Mouse (Mus musculus) thymus, adult 2 months (tissue): ENCODE results near the gene Dab2ip. TPM values are rescaled to one million over a fixed set of nuclear protein-coding genes. Genes with fewer than 3 reads are reported as not detected.

Experiments
- DNase-seq: peaks from one replicate; pipeline ENCODE4 v3.0.0; 2021
- H3K27ac ChIP-seq: fragments of 200-500 bp; 2 replicates; pipeline ENCODE4 v1.5.1; 2012; ENCODE audit warnings: low read length, control low read depth; ENCODE audit not compliant: control insufficient read depth, insufficient read depth
- H3K27me3 ChIP-seq: fragments of 200-500 bp; 2 replicates; pipeline ENCODE4 v1.6.1; 2012; ENCODE audit warnings: mild to moderate bottlenecking, low read length, moderate library complexity, mixed read lengths; ENCODE audit not compliant: control insufficient read depth, insufficient read depth
- H3K36me3 ChIP-seq: fragments of 200-500 bp; 2 replicates; pipeline ENCODE4 v1.6.1; 2012; ENCODE audit warnings: mild to moderate bottlenecking, low read length, moderate library complexity; ENCODE audit not compliant: control insufficient read depth, insufficient read depth
- H3K4me1 ChIP-seq: fragments of 200-500 bp; replicated peaks from 2 replicates; pipeline ENCODE4 v1.6.1; 2012; ENCODE audit warnings: low read length; ENCODE audit not compliant: control insufficient read depth, insufficient read depth
- H3K4me3 ChIP-seq: fragments of 200-500 bp; 2 replicates; pipeline ENCODE4 v1.5.1; 2012; ENCODE audit warnings: mild to moderate bottlenecking, low read length, control low read depth, moderate library complexity; ENCODE audit not compliant: control insufficient read depth, insufficient read depth
- CTCF ChIP-seq: fragments of 200-500 bp; IDR thresholded peaks from 2 replicates; pipeline ENCODE4 v1.5.1; 2012; ENCODE audit warnings: mild to moderate bottlenecking, control low read depth, low read length, moderate library complexity, borderline replicate concordance; ENCODE audit not compliant: control insufficient read depth, poor library complexity, insufficient read depth; ENCODE audit errors: extremely low read depth
- POLR2A ChIP-seq: fragments of 200-500 bp; IDR thresholded peaks from 2 replicates; pipeline ENCODE4 v1.6.1; 2012; ENCODE audit warnings: mild to moderate bottlenecking, low read length, control low read depth, moderate library complexity; ENCODE audit not compliant: control insufficient read depth, poor library complexity, insufficient read depth; ENCODE audit errors: extremely low read depth
- WGBS: fragments of 180-500 bp; shearing (Covaris S2); methylation state at CpG from one replicate; pipeline ENCODE4 v1.1.7; 2018; 5-methylcytosine and 5-hydroxymethylcytosine counted together
- polyA plus RNA-seq: library from polyadenylated mRNA; depleted of rRNA; stranded (reverse); fragments of >200 nt; gene quantifications from 2 replicates; pipeline ENCODE4 v1.2.3, GENCODE M21; 2012

Dab2ip gene
- polyA plus RNA-seq, 1 experiment = 36.2 TPM

- 82% methylated on average over 4 of the region's 4 CpGs for WGBS
- no peak overlapping the region for H3K27ac ChIP-seq
- no peak for TF ChIP-seq CTCF
- no peak for TF ChIP-seq POLR2A
- H3K36me3 ChIP-seq = no peaks in the 10 kb centered on the region
- no peak overlapping the region for H3K4me3 ChIP-seq
- peaks cover 11% of the 10 kb centered on the region; the same call in 1 of the 2 replicates for H3K4me1 ChIP-seq
- no peaks in the 10 kb centered on the region; the same call in 1 of the 2 replicates for H3K27me3 ChIP-seq
- no peak for DNase-seq
These were observed 65.0 kb downstream of the Dab2ip start for GRCm38 (mm10) chr2:35623104-35623377.

- WGBS = 93% methylated on average over 12 of the region's 12 CpGs
- no peak for TF ChIP-seq POLR2A
- TF ChIP-seq CTCF = no peak
- Histone ChIP-seq H3K4me3 (no peak overlapping the region), H3K27ac (no peak overlapping the region), H3K36me3 (no peaks in the 10 kb centered on the region), H3K4me1 (peaks cover 11% of the 10 kb centered on the region; the same call in 1 of the 2 replicates), H3K27me3 (no peaks in the 10 kb centered on the region; the same call in 1 of the 2 replicates)
- DNase-seq = no peak
These were observed 65.5 kb downstream of the Dab2ip start for GRCm38 (mm10) chr2:35623431-35624148.

- H3K4me3 ChIP-seq = no peak overlapping the region
- no peak overlapping the region for H3K27ac ChIP-seq
- no peaks in the 10 kb centered on the region; the same call in 1 of the 2 replicates for H3K27me3 ChIP-seq
- no peak for TF ChIP-seq POLR2A
- no peak for TF ChIP-seq CTCF
- no peaks in the 10 kb centered on the region for H3K36me3 ChIP-seq
- peaks cover 11% of the 10 kb centered on the region; the same call in 1 of the 2 replicates for H3K4me1 ChIP-seq
- no peak for DNase-seq
- WGBS = 81% methylated on average over 5 of the region's 5 CpGs
These were observed 66.4 kb downstream of the Dab2ip start for GRCm38 (mm10) chr2:35624380-35625006.

- 92% methylated on average over 6 of the region's 6 CpGs for WGBS
- Histone ChIP-seq H3K27ac (no peak overlapping the region), H3K4me1 (peaks cover 11% of the 10 kb centered on the region; the same call in 1 of the 2 replicates), H3K36me3 (no peaks in the 10 kb centered on the region), H3K27me3 (no peaks in the 10 kb centered on the region; the same call in 1 of the 2 replicates), H3K4me3 (no peak overlapping the region)
- DNase-seq = no peak
- no peak for TF ChIP-seq CTCF
- TF ChIP-seq POLR2A = no peak
These were observed 66.9 kb downstream of the Dab2ip start for GRCm38 (mm10) chr2:35625007-35625380.

- peaks cover 11% of the 10 kb centered on the region; the same call in 1 of the 2 replicates for H3K4me1 ChIP-seq
These were observed 67.5 kb downstream of the Dab2ip start for GRCm38 (mm10) chr2:35625526-35625925.

GRCm38 (mm10) chr2:35626181-35626727 lies 68.2 kb downstream of the Dab2ip start:
- DNase-seq = no peak
- no peak overlapping the region for H3K27ac ChIP-seq
- no peaks in the 10 kb centered on the region for H3K36me3 ChIP-seq
- peaks cover 11% of the 10 kb centered on the region; the same call in 1 of the 2 replicates for H3K4me1 ChIP-seq
- 97% methylated on average over 9 of the region's 9 CpGs for WGBS
- H3K27me3 ChIP-seq = no peaks in the 10 kb centered on the region; the same call in 1 of the 2 replicates
- no peak overlapping the region for H3K4me3 ChIP-seq
- TF ChIP-seq POLR2A (no peak), CTCF (no peak)

More at GRCm38 (mm10) chr2:35625526-35625925, 67.5 kb downstream of the Dab2ip start:
- WGBS = 94% methylated on average over 6 of the region's 6 CpGs
- no peak for TF ChIP-seq CTCF
- no peak for TF ChIP-seq POLR2A
- no peaks in the 10 kb centered on the region for H3K36me3 ChIP-seq
- H3K4me3 ChIP-seq = no peak overlapping the region
- H3K27ac ChIP-seq = no peak overlapping the region
- DNase-seq = no peak
- no peaks in the 10 kb centered on the region; the same call in 1 of the 2 replicates for H3K27me3 ChIP-seq
